Mouse (Mus musculus) Patski (cell line): Measurements from ENCODE around the gene Tmem135. TPM values are rescaled to one million over a fixed set of nuclear protein-coding genes. Genes with fewer than 3 reads are reported as not detected.
A peak's percentile ranks its signal among the peaks of the same experiment; 100 is the strongest.

ENCODE experiments used
- ATAC-seq: fragments of 100-300 bp; one replicate; pipeline ENCODE4 v1.8.0; 2021
- CTCF ChIA-PET: fragments of 350-600 bp; sonication (Branson Sonifier 250); formaldehyde crosslinking; loops from one replicate; lab custom pipeline; 2022; ENCODE audit warnings: inconsistent platforms; lab: Charles Lee
- POLR2A ChIA-PET: fragments of 350-600 bp; sonication (Branson Sonifier 250); formaldehyde crosslinking; loops from one replicate; lab custom pipeline; 2022; ENCODE audit warnings: antibody characterized with exemption, inconsistent platforms; lab: Charles Lee
- DNase-seq: peaks from one replicate; pipeline ENCODE4 v3.0.0-alpha.2; 2011; ENCODE audit warnings: low read depth, low spot score
- H3K27me3 ChIP-seq: fragments of 371-371 bp; one replicate; pipeline ENCODE4 v1.5.1; 2021
- CTCF ChIP-seq: fragments of 100-300 bp; IDR thresholded peaks from one replicate; pipeline ENCODE4 v1.5.1; 2021
- in situ Hi-C: fragments of 300-500 bp; cut with MboI; formaldehyde crosslinking; loops from 3 replicates; pipeline ENCODE4 v1.11.1; 2018; ENCODE audit warnings: low pct_unique_long_range_greater_than_20kb, mixed read lengths
- polyA plus RNA-seq: library from polyadenylated mRNA; unstranded; gene quantifications from one replicate; pipeline ENCODE4 v1.2.3, GENCODE M21; 2021

The Tmem135 gene
- polyA plus RNA-seq, 1 experiment from 2014 or later = 48.3 TPM

DNA sequence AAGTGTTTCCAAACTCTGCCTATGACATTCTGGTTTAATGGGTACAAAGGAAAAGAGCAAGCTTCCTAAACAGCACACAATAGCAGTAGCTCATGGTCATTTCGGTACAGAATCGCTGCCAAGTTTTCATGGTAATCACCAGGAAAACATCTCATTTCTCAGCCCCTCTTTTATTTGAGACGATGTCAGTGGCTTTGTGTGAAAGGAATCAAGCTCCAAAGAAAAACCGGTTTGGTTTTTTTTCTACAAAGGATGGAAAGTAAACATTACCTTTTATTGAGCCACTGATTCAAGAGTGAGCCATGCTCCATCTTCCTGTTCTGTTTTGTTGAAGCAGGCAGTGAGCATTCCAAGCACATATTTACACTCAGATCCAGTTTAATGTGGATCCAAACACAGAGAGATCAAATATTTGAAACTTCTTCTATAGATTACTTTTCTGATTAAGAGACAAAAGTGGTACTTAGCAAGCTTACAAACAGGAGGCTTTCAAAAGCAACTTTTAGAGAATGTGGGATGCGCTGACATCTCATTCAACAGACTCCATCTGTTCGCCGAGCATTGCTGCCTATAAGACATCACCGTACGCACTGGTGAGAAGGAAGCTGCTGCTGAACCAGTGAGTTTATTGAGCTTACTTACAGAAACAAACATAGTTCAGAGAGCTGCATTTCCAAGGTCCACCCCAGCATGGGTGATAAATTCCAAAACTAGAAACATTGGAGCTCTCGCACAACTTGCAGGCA lies 38.7 kb downstream of the Tmem135 start:
- ATAC-seq (no peak), DNase-seq (no peak)
- in situ Hi-C loops = no loop called here
- ChIA-PET CTCF (interaction anchor here (0.7 to 1.0 kb wide), 2 partner anchors 14 to 16 kb away, joined by 3 read pairs; no protein-coding TSS in a partner anchor), POLR2A (no interaction called here)
- TF ChIP-seq CTCF = no peak
- H3K27me3 ChIP-seq = no peaks in the 10 kb centered on the region

DNA sequence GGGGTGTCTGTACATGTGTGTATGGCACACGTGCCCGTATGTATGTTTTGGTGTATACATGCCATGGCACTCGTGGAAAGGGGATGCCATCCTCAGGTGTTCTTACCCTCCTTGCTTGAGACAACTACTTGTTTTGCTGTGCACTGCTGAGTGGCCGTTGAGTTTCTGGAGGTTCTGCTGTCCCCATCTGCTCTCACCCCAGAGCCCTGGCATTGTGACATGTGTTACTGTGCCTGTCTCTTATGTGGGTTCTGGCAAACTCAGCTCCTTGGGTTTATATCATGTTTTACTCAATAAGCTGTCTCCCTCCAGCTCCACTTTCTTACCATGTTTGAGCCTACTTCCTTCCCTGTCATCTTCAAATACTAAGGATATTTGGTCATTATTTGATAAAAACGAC lies 40.0 kb downstream of the Tmem135 start:
- no peak for ATAC-seq
- no peak for DNase-seq
- ChIA-PET CTCF (interaction anchor here (0.6 kb wide), 1 partner anchor 44 kb away, joined by 3 read pairs; no protein-coding TSS in a partner anchor), POLR2A (no interaction called here)
- in situ Hi-C loops = no loop called here
- no peaks in the 10 kb centered on the region for H3K27me3 ChIP-seq
- TF ChIP-seq CTCF = no peak

DNA sequence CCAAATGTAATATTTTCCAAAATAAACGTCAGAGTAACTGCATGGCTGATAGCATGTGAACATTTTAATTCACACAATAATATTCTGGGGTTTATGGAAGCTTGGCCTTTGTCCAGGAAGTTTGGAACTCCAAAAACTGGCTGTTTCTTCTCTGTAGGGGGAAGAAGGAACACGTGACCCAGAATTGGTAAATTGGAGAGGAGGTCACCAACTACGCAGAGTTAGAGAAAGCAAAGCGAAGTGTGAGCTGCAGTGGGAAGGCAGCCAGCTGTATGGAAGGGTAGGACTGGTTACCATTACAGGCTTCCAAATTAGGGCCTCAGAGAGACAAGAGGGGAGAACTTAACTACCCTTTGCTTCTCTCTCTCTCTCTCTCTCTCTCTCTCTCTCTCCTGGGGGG lies 47.7 kb downstream of the Tmem135 start:
- DNase-seq (no peak), ATAC-seq (no peak)
- ChIA-PET POLR2A (no interaction called here), CTCF (interaction anchor here (3.7 kb wide), 1 partner anchor 10 kb away, joined by 14 read pairs; no protein-coding TSS in a partner anchor)
- TF ChIP-seq CTCF = no peak
- in situ Hi-C loops = no loop called here
- no peaks in the 10 kb centered on the region for H3K27me3 ChIP-seq

DNA sequence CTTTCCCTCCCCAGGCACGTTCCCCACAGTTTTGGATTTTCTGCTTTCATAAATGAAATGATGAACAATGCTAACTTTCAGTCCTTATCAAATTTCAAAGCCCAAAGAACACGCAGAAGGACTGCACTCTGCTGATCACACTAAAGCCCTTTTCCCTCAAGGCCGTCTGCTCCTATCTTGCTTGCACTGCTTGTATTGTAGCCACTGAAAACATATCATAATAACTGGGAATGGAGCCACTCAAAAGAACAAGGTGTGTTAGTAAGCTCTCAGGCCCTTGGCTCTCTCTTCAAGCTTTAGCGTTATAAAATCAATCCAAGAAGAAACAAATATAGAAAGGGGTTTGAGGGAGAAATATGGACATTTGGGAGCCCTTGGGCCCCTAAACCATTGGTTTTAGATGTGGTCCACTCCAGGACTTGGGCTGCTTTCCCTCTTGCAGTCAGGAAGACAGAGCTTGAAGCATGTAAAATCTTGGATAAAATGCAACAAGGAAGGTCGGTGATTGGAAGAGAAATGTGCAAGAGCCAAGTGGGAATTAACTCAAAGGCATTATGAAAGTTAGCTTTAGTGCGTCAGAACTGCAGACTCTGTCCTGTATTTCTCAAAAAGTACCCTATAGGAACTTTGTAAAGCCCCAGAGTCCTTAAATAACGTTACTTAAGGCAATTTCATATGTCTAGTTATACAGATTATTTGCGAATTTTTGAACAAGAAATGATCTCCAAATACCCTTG lies 48.3 kb downstream of the Tmem135 start:
- in situ Hi-C loops = no loop called here
- no peaks in the 10 kb centered on the region for H3K27me3 ChIP-seq
- no peak for DNase-seq
- TF ChIP-seq CTCF = no peak
- POLR2A ChIA-PET = interaction anchor here (0.6 kb wide), 1 partner anchor 127 kb away, joined by 12 read pairs; no protein-coding TSS in a partner anchor
- CTCF ChIA-PET = interaction anchor here (3.7 kb wide), 1 partner anchor 10 kb away, joined by 14 read pairs; no protein-coding TSS in a partner anchor
- ATAC-seq = no peak

DNA sequence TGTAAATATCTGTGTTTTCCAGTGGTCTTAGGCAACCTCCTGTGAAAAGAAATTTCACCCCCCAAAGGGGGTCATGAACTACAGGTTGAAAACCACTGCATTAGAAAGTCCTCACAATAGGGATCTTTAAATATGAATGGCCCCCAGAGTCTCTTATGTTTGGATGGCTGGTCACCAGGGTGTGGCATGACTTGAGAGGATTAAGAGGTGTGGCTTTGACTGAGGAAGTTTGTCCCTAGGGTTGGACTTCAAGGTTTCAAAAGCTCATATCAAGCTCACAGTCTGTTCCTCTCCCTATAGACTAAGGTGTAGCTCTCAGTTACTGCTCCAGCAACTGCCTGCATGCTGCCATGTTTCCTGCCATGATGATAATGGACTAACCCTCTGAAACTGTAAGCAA lies 62.0 kb downstream of the Tmem135 start:
- no peak for ATAC-seq
- TF ChIP-seq CTCF = no peak
- no peaks in the 10 kb centered on the region for H3K27me3 ChIP-seq
- ChIA-PET POLR2A (no interaction called here), CTCF (no interaction called here)
- in situ Hi-C loops = no loop called here
- DNase-seq = no peak

DNA sequence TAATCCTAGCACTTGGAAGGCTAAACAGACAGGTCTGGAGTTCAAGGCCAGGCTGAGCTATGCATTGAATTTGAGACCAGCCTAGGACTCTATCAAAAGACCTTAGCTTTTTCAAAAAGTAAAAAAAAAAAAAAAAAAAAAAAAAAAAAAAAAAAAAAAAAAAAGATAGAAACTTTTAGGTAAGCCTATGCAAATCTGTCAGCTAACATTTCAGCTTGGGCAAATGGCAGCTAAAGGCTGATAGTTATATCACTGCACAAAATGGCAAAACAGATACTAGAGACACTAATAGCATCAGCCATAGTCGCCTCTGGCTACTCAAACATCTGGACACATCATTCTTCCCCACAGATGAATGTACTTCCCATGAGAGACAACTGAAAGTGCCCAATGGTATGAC lies 64.2 kb downstream of the Tmem135 start:
- POLR2A ChIA-PET = no interaction called here
- no peak for DNase-seq

DNA sequence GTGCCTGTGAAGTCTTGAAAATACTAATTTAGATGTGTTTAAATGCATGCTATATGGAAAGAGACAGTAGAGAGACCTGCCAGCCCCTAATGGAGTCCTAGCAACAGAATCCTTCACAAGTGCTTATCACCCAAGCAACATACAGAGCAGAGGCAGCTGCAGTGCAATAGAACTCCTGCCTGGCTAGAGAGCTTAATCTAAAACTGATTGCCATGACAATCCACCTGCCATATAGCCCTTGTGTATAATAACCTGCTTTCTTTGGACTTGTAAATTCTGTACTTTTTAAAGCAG lies 64.9 kb downstream of the Tmem135 start:
- no peaks in the 10 kb centered on the region for H3K27me3 ChIP-seq
- POLR2A ChIA-PET = no interaction called here
- in situ Hi-C loops = no loop called here
- no peak for DNase-seq
- ATAC-seq = no peak
- CTCF ChIA-PET = interaction anchor here (1.0 to 1.7 kb wide), 6 partner anchors 9 to 80 kb away, joined by 3 to 6 read pairs (median 4); no protein-coding TSS in a partner anchor
- TF ChIP-seq CTCF = no peak

More for the DNA sequence above, 64.2 kb downstream of the Tmem135 start:
- TF ChIP-seq CTCF = no peak
- CTCF ChIA-PET = interaction anchor here (1.2 to 1.7 kb wide), 4 partner anchors 9 to 79 kb away, joined by 3 to 6 read pairs (median 4); no protein-coding TSS in a partner anchor
- ATAC-seq = no peak
- H3K27me3 ChIP-seq = no peaks in the 10 kb centered on the region
- in situ Hi-C loops = no loop called here

DNA sequence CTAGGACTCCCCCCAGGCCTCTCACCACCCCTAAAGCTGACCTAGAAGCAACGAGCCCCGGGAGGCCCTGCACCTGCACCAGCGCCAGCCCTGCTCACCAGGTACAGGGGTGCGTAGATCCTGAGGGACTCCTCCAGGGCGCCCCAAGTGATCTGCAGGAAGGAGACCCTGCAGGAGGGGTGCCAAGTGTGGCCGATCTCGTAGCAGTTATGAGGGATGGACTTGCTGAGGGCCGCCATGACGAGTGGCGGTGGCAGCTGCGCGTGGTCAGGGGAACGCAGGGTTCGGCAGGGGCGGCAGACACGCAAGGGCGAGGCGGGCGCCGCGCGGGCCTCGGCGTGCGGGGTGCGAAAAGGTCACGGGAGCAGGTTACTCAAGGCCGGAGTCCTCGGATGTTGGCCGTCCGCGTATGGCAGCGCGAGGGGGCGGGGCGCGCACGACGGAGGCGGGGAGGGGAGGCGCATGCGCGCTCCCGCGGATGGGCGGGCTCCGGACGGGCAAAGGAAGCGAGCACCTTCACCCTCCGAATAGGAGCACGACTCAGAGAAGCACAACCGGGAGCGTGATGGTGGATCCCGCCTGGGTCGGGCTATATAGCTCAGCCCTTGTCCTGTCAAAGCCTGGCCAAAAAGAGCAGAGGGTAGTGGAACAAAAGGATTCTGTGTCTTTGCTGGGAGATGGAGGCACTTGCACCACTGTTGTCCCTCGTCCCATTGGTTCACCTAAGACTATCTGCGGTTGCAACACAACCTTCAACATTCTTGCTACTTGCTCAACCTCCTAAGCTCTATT lies 65.5 kb downstream of the Tmem135 start:
- in situ Hi-C loops = no loop called here
- H3K27me3 ChIP-seq = no peaks in the 10 kb centered on the region
- ChIA-PET CTCF (interaction anchor here (1.0 to 1.7 kb wide), 4 partner anchors 11 to 81 kb away, joined by 3 to 5 read pairs (median 4); no protein-coding TSS in a partner anchor), POLR2A (interaction anchor here (0.6 to 0.8 kb wide), 2 partner anchors 34 to 58 kb away, joined by 3 read pairs; no protein-coding TSS in a partner anchor)
- TF ChIP-seq CTCF = no peak
- DNase-seq (peak; percentile 22), ATAC-seq (peak; percentile 97)

DNA sequence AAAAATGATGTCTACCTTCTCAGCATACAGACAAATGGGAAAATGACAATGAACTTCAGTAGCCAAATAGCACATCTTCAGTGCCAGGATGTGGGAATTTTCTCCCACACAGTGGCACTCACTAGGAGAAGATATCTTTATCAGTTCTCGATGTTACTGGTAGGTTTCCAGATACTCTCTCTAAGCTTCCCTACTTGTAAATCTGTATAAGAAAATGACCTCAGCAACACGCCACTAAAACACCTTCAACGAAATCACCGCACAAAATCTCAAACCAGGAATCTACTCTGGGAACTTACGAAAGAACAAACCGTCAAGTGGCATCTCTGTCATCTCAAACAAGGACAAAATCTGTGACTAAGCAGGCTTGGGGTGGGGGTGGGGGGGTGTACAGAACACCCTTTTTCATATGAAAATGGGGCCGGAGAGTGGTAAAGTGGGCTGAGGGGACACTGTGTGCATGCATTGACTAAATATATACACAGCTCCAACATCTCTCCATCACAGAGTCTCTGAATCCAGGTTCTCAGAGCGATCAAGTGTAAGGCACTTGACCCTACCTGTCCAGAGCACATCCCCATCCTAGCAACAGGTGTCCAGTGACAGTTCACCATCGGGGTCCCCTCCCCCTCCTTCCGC lies 66.2 kb downstream of the Tmem135 start:
- CTCF ChIA-PET = interaction anchor here (1.0 kb wide), 1 partner anchor 65 kb away, joined by 3 read pairs; no protein-coding TSS in a partner anchor
- H3K27me3 ChIP-seq = no peaks in the 10 kb centered on the region
- TF ChIP-seq CTCF = no peak
- in situ Hi-C loops = no loop called here
- DNase-seq (no peak), ATAC-seq (no peak)
- POLR2A ChIA-PET = interaction anchor here (0.8 kb wide), 1 partner anchor 35 kb away, joined by 3 read pairs; no protein-coding TSS in a partner anchor
